Mouse (Mus musculus) small intestine, adult 2 months (tissue): ENCODE results near the gene Blvra.
"Not testable (repeated sequence)": the region's sequence is repeated elsewhere in the genome, so short reads cannot be mapped to it uniquely, and the experiment has no call there.

Experiments
- CTCF ChIP-seq: fragments of 200-500 bp; IDR thresholded peaks from 2 replicates; pipeline ENCODE4 v1.5.1; 2012; ENCODE audit warnings: low read depth, mild to moderate bottlenecking, control low read depth, inconsistent platforms, low read length, moderate library complexity, mixed read lengths; ENCODE audit not compliant: insufficient replicate concordance, insufficient read length; ENCODE audit errors: extremely low read depth
- POLR2A ChIP-seq: fragments of 200-500 bp; IDR thresholded peaks from 2 replicates; pipeline ENCODE4 v1.6.1; 2012; ENCODE audit warnings: low read depth, mild to moderate bottlenecking, control low read depth, inconsistent platforms, low read length, moderate library complexity

DNA sequence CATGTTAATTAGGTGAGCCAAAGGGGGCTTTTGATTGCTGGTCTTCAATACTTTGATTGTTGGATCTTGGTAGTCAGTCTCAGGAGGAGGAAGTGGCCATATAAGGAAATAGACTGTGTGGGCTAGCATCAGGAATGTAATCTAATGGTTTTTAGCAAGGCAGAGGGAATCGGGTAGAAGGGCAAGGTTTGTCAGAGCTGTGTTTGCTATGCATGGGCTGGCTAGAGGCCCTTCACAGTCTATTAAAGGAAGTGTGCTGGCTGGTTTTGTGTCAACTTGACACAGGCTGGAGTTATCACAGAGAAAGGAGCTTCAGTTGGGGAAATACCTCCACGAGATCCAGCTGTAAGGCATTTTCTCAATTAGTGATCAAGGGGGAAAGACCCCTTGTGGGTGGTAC is 8.6 kb downstream of the Blvra start:
- not testable (repeated sequence) for TF ChIP-seq POLR2A, CTCF
